Mouse (Mus musculus): ENCODE results near the gene Fshr.

The Fshr gene

DNA sequence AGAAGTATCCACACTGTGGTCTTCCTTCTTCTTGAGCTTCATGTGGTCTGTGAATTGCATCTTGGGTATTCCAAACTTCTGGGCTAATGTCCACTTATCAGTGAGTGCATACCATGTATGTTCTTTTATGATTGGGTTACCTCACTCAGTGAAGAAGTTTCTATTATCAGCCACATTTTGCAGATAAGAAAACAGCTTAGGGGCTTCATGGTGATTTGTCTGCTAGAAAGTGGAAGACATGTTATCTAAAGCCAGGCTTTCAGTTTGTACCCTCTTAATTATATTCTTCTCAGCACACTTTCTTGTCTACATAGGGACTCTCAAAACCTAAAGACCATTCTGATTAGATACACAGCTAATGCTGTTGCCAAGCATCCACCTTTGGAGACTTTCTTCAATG is 165.8 kb downstream of the Fshr start:
- DNase-seq (ENCODE audit: low spot score in 2 of 2): no peak

GRCm38 (mm10) chr17:89032981-89033380 is 167.5 kb downstream of the Fshr start:
- no peak for DNase-seq (ENCODE audit: low spot score in 2 of 2)

DNA sequence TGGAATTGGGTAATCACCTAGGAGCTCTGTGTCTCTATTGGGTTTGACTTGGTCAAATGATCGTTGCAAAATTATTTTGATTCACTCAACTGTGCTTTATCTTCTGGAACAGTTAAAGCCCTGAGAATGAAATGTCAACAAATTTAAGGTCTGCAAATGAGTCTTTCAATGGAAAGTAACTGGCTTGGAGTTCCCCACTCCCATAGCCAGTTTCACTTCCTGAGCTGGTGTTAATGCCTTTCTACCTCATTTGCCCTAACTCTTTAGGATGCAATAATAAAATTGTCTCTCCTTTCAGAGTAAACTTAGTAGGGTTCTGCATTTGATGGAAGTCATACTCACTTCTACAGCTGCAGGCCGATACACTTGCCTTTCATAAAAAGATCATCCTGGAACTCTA is 181.0 kb downstream of the Fshr start:
- DNase-seq (ENCODE audit: low spot score in 2 of 2): no peak

DNA sequence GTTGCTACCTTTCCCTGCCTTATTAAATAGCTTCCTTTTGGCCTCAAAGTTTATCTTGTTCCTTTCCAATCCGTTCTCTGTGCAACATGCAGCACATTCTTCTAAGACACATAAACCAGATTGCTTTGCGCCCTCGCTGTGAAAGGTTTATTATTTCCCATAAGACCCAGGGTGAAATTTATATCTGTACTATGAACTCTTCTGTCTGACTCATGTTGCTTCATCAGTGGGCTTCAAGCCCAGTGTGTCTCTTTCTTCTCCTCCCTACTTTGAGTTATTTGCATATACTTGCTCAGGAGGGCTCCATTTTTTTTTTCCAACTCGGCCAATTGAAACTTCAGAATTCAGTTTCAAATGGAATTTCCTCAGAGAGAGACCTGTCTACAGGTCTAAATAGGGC is 183.5 kb downstream of the Fshr start:
- no peak for DNase-seq (ENCODE audit: low spot score in 2 of 2)

- no peak for DNase-seq (ENCODE audit: low spot score in 2 of 2)
Measured at GRCm38 (mm10) chr17:89013691-89014090, 186.8 kb downstream of the Fshr start.

DNA sequence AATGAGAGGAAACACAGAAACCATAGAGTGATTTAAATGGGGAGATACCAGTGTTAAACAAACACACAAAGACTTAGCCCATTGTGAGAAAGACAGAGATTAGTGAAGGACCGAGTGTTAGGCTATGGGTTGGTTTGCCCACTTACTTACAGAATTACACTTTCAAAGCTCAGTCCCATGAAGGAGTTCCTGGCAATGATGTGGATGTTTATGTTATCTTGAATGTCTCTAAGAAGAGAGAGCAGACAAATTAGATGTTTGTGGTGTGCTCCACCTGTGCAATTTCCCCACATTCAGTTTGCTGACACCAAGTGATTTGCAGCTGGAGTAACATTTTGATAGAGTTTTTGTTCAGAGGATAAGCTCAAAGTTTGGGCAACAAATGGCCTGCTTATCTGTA is 191.4 kb downstream of the Fshr start:
- no peak for DNase-seq (ENCODE audit: low spot score in 2 of 2)

GRCm38 (mm10) chr17:89008680-89009079 is 191.8 kb downstream of the Fshr start:
- DNase-seq (ENCODE audit: low spot score in 2 of 2): no peak

DNA sequence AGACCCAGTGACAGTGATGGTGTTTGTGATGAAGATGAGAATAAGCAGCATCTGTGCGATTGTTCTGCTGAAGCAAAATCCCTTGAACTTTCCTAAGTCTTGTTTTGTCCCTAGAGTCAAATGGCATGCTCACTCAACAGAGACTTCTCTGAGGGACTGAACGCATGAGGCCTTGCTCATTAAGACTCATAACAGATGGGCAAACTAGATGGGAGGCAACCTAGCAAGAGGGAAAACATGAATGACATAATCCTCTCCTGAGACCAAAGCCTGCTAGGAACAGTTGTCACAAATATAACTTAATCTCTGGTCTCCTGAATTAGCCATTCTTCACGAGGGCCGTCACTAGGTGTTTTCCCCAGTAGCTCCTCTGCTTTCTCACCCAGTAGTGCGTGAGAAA is 194.5 kb downstream of the Fshr start:
- no peak for DNase-seq (ENCODE audit: low spot score in 2 of 2)

DNA sequence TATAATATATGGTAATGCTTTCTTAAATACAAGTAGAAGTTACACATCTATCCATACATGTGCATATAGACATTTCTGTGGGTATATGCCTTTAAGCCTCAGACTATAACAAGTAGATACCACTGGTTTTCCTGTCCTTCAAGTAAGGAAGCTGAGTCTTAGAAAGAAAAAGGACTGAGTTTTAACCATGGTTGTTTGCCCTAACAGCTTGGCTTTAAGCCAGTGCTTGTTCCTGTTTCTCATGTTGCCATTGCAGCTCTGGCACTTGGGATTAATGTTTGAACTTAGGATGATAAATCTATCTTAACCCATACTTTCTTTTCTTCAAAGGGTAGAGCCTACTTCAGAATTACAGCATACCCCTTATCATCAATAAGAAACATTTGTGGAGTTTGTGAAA is 200.6 kb downstream of the Fshr start:
- no peak for DNase-seq (ENCODE audit: low spot score in 2 of 2)

DNA sequence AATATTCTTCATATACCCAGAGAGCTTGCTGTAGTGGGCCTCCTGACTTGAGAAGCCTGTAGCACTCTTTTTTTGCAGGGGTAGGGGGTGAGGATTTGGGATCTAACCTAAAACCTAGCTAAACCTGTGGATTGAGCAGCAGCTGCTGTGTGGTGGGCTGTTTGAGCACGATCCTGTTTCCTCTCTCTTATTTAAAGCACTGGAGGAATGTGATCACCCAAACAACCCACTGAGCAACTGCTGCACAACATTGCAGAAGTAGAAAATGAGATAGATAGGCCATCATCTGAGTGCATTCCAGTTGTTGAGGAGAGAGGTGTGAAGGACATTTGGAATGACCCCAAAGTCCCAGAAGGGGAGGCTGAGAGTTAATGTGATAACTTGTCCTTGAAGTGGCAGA is 202.2 kb downstream of the Fshr start:
- DNase-seq (ENCODE audit: low spot score in 2 of 2): no peak

DNA sequence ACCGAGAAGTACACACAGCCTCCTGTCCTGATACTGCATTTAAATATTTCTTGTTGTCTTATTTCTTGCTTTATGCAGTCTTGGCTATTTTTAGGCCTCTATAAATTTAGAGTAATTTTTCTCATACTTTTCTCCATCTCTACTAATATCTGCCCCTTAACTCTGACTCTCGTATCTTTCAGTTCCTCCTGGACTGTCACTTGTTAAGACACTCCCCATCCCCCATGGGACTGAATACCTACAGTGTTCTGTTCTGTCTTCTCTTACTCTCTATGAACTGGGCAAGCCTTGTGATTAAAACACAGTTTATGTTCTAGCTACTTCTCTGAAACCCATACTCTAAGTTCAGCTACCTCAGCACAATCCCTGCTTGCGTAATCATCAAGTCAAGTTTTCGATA is 209.2 kb downstream of the Fshr start:
- DNase-seq (ENCODE audit: low spot score in 2 of 2): no peak

DNA sequence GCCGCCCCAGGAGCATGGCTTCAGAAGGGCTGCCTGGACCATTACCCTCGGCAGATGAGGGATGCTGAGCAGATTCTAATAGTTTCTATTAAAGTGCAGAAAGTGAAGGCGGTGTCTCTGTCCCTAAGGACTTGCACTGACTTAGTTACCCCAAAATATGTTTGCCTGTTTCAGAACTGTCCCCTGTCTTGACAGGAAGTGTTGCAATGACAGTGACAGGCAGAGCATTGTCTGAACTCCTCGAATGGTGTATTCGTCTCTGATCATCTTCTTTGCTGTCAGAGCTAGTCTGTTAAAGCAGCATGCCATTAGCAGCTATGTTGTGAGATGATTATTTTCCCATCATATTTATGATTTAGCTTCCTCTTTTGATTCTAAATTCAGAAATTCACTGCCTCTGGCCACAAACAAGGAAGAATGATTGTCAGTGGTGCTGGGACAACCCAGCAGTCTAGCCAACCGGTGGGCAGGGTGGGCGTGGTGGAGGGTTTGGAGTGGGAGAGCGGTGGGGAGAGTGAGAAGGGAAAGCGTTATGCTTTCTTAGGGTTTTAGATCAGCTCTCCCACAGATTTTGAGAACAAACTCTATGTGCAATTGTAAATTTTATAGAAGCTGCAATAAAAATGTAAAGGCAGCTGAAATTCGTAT is 219.6 kb downstream of the Fshr start:
- DNase-seq (ENCODE audit: low spot score in 2 of 2): no peak

DNA sequence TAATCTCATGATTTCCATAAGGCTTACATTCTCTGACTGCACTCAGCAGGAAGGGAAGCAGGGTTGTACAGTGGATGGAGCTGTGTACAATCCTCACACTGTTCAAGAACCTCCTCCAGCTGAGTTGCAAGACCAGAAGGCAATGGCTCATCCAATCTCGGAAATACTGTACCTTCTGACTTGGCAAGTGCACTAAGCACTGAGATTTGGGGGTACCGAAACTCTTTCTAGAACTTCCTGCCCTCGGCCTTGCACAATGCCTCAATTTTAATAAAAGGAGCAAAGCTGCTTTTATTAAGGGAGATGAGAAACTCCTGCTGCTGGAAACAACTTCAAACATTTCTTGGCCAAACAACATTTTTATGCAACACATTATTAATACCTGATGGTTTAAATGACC is 225.9 kb downstream of the Fshr start:
- no peak for DNase-seq (ENCODE audit: low spot score in 2 of 2)

DNA sequence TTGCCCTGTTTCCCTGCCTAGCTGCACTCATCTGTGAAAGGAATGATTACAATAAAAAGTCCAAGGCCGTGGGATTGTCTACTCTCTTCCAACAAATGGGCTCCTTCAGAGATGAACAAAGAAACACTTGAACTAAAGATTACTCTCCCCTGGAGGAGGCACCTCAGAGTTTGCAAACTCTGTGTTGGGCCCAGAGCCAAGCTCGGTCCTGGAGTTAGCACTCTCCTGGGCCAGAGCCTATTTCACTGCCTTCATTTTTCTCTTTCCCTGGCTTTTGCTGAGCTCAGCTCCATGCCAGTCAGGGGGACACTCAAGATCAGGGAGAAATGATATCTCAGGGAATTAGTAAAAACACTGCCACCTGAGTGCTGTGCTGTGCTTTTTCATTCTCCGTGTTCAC is 234.4 kb downstream of the Fshr start:
- DNase-seq (ENCODE audit: low spot score in 2 of 2): no peak

DNA sequence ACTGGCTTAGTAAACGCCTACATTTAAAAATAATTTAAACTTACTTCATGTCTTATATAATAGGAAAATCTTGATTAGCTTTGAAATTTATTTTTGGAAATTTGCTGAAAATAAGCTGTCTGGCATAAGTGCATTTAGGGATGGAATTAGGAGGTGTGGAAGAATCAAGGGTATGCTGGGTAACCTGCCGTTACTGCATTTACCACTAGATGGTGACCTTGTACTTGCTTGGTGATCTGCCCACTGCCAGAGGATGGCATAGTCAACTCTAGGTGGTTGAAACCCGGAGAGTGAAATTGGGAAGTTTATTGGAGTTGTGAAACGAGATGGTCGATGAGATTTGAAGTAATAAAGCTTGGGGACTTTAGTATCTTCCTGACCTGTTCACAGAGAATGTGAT is 246.5 kb downstream of the Fshr start:
- DNase-seq (ENCODE audit: low spot score in 2 of 2): peak; percentile 23 to 56

DNA sequence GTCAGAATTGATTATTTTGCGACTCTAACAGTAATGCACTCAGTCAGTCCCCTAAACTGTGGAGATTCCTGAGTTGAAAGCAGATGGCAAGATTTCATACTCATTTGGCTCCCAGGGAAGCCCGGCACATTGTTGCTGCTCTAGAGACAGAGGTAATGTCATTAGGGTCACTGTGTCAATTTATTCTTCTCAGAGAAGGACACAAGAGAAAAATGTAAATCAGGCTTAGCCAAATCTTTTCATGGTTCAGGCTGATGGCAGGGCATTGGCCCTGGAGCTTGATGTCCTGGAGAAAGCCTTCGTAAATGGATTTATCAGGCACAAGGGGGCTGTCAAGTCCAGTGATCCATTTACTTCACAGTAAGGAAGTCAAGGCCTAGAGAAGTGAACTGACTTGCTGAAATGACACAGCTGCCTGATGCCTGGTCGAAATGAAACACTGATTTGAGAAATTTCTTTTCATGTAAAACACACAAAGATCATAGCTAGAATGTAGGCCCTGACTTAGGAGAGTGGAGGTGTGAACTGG is 262.3 kb downstream of the Fshr start:
- no peak for DNase-seq (ENCODE audit: low spot score in 2 of 2)

DNA sequence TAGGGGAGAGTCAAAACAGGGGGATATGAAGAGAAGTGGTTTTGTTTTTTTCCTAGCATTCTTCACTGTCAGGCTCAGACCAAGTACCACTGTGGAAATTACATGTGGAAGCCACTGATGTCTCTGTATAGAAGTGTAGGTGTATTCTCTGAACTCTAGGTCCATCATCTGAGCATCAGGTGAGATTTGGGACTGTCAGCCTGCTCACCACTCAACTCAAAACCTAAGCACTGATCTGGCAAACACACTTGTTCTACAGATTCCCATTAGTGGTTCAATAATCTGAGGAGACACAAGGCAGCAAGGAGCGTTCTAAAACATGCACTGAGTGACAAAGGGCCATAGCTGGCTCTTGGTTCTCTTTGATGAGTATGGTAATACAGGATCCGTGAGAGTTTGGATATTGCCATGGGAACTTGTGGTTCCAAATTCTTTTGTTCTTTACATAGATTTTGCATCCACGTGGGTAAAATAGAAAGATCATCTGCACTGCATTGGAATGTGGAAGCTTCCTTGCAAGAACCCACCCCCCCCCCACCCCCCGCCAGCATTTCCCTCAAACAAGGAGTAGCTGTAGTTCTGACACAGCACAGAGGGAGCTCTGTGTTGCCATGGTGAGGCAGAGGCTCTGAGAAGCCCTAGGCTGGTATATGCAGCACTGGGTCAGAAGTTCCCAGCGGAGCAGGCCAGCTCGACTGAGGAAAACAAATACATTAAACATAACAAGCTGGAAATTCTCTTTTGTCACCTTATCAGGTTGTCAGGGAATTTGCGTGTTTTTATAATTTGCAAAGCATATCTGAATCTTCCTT is 262.9 kb downstream of the Fshr start:
- DNase-seq (ENCODE audit: low spot score in 2 of 2): no peak

DNA sequence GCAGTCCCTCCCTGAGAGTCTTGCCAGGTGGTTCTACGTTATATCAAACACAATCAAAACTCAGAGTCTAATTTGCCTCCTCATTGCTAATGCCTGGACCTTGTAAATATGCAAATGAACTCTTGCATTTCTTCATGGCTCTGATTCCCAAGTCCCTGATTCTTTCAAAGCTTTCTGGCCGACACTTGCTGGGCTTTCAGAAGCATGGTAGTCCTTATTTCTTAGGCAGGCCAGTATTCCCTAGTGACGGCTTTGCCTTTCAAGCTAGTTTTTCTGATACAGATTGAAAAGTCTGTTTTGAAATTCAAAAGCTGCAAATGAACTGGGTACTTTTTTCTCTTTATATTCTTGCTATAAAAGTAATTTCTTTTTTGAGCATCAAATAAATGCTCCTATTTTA is 263.5 kb downstream of the Fshr start:
- no peak for DNase-seq (ENCODE audit: low spot score in 2 of 2)
